ENCODE assay signal across 19 mouse cellular contexts in genomic region chr7:112942567-112942966, GRCm38 (mm10). TPM values are rescaled to one million over a fixed set of nuclear protein-coding genes. Genes with fewer than 3 reads are reported as not detected.
"Had no signal": no experiment of that assay in that cellular context is flagged by ENCODE, and none has a peak within 500 bp of the region (broad histone marks: within the 10 kb centered on the region; RNA-seq: fewer than 3 reads in every experiment).

No protein-coding gene starts in this region.

- H3K36me3 ChIP-seq: liver, embryonic 12.5 days; midbrain, embryonic 10.5 days; midbrain, embryonic 12.5 days; neural tube, embryonic 13.5 days; neural tube, embryonic 15.5 days had no signal

- DNase-seq: lung, embryonic 14.5 days; midbrain, embryonic 14.5 days; retina, postnatal 1 day; right cerebral cortex, adult 18-20 months; right cerebral cortex, postnatal 25 days; right cerebral cortex, postnatal 4 days; spleen, adult 18-20 months; thymus, adult 18-20 months; thymus, postnatal 14 days; thymus, postnatal 36 days had no signal

- ATAC-seq: liver, embryonic 12.5 days; midbrain, embryonic 16.5 days had no signal

- H3K9me3 ChIP-seq: liver, embryonic 12.5 days; midbrain, embryonic 10.5 days; midbrain, embryonic 12.5 days; neural tube, embryonic 13.5 days; neural tube, embryonic 15.5 days had no signal

- H3K4me2 ChIP-seq: liver, embryonic 12.5 days; lung, embryonic 14.5 days; midbrain, embryonic 12.5 days; neural tube, embryonic 13.5 days; neural tube, embryonic 15.5 days had no signal

- H3K4me1 ChIP-seq: liver, embryonic 12.5 days; midbrain, embryonic 10.5 days; midbrain, embryonic 12.5 days; neural tube, embryonic 13.5 days; neural tube, embryonic 15.5 days had no signal

- H3K4me3 ChIP-seq: liver, embryonic 12.5 days; midbrain, embryonic 10.5 days; midbrain, embryonic 12.5 days; myocyte; neural tube, embryonic 13.5 days; neural tube, embryonic 15.5 days had no signal

- H3K27ac ChIP-seq: liver, embryonic 12.5 days; liver, embryonic 14.5 days; midbrain, embryonic 10.5 days; midbrain, embryonic 12.5 days; neural tube, embryonic 13.5 days; neural tube, embryonic 15.5 days had no signal

- H3K9ac ChIP-seq: liver, embryonic 12.5 days; liver, embryonic 14.5 days; lung, embryonic 14.5 days; midbrain, embryonic 12.5 days; neural tube, embryonic 13.5 days; neural tube, embryonic 15.5 days had no signal

- H3K27me3 ChIP-seq: midbrain, embryonic 12.5 days; neural tube, embryonic 13.5 days; neural tube, embryonic 15.5 days had no signal

RNA-seq across cellular contexts. Expression of gene Rassf10, which starts 11.2 kb away (rescaled TPM):
- polyA plus RNA-seq: liver, embryonic 16.5 days; myocyte had no signal
